Mouse (Mus musculus) embryonic fibroblast, embryonic 13.5 days (primary cell): ENCODE results near the gene Trf. TPM values are rescaled to one million over a fixed set of nuclear protein-coding genes. Genes with fewer than 3 reads are reported as not detected.

Experiments used
- H3K27ac ChIP-seq: 2 replicates; pipeline ENCODE4 v1.5.1; 2012; ENCODE audit warnings: low read length, control low read depth, inconsistent platforms; ENCODE audit not compliant: insufficient read depth
- H3K4me1 ChIP-seq: 2 replicates; pipeline ENCODE4 v1.6.1; 2011; ENCODE audit warnings: low read length; ENCODE audit not compliant: control insufficient read depth, insufficient read depth
- H3K4me3 ChIP-seq: 2 replicates; pipeline ENCODE4 v1.5.1; 2011; ENCODE audit warnings: mild to moderate bottlenecking, control low read depth, low read length; ENCODE audit not compliant: insufficient read depth
- CTCF ChIP-seq: IDR thresholded peaks from 2 replicates; pipeline ENCODE4 v1.5.1; 2011; ENCODE audit warnings: mild to moderate bottlenecking, control low read depth, low read length, moderate library complexity, borderline replicate concordance; ENCODE audit not compliant: insufficient read depth
- POLR2A ChIP-seq: IDR thresholded peaks from 2 replicates; pipeline ENCODE4 v1.6.1; 2011; ENCODE audit warnings: low read depth, mild to moderate bottlenecking, control low read depth, low read length, moderate library complexity
- polyA plus RNA-seq: library from polyadenylated mRNA; stranded (reverse); fragments of >200 nt; gene quantifications from 2 replicates; pipeline ENCODE4 v1.2.4, GENCODE M21; 2011; ENCODE audit warnings: low read depth; ENCODE audit not compliant: missing spikeins, insufficient read length

Gene Trf
- polyA plus RNA-seq, 1 experiment: 2.2 TPM

GRCm38 (mm10) chr9:103188416-103188815, 41.8 kb downstream of the Trf start:
- Histone ChIP-seq H3K27ac (no peak overlapping the region), H3K4me3 (no peak overlapping the region), H3K4me1 (no peaks in the 10 kb centered on the region)
- TF ChIP-seq POLR2A (no peak), CTCF (no peak)

- H3K27ac ChIP-seq: no peak overlapping the region
- no peak overlapping the region for H3K4me3 ChIP-seq
- TF ChIP-seq POLR2A: no peak
- no peak for TF ChIP-seq CTCF
- no peaks in the 10 kb centered on the region for H3K4me1 ChIP-seq
These were observed 43.5 kb downstream of the Trf start for GRCm38 (mm10) chr9:103186747-103187146.

GRCm38 (mm10) chr9:103185946-103186345, 44.3 kb downstream of the Trf start:
- Histone ChIP-seq H3K4me1 (no peaks in the 10 kb centered on the region), H3K4me3 (no peak overlapping the region), H3K27ac (no peak overlapping the region)
- TF ChIP-seq POLR2A: no peak
- TF ChIP-seq CTCF: no peak

- TF ChIP-seq CTCF (no peak), POLR2A (no peak)
- Histone ChIP-seq H3K4me1 (no peaks in the 10 kb centered on the region), H3K27ac (no peak overlapping the region), H3K4me3 (no peak overlapping the region)
These were observed 45.4 kb downstream of the Trf start for GRCm38 (mm10) chr9:103184855-103185254.

- no peak for TF ChIP-seq POLR2A
- TF ChIP-seq CTCF: no peak
- Histone ChIP-seq H3K4me1 (no peaks in the 10 kb centered on the region), H3K27ac (no peak overlapping the region), H3K4me3 (no peak overlapping the region)
These were observed 48.4 kb downstream of the Trf start for GRCm38 (mm10) chr9:103181886-103182285.

- Histone ChIP-seq H3K4me1 (no peaks in the 10 kb centered on the region), H3K27ac (no peak overlapping the region), H3K4me3 (peak overlapping the region; percentile 34)
- TF ChIP-seq POLR2A (peak; percentile 76), CTCF (no peak)
These were observed 49.3 kb downstream of the Trf start for GRCm38 (mm10) chr9:103180807-103181565.

GRCm38 (mm10) chr9:103180303-103180702, 49.9 kb downstream of the Trf start:
- H3K4me3 ChIP-seq: no peak overlapping the region
- no peaks in the 10 kb centered on the region for H3K4me1 ChIP-seq
- H3K27ac ChIP-seq: no peak overlapping the region
- no peak for TF ChIP-seq POLR2A
- TF ChIP-seq CTCF: no peak

- Histone ChIP-seq H3K4me1 (no peaks in the 10 kb centered on the region), H3K4me3 (no peak overlapping the region), H3K27ac (no peak overlapping the region)
- TF ChIP-seq POLR2A: no peak
- TF ChIP-seq CTCF: no peak
These were observed 54.6 kb downstream of the Trf start for GRCm38 (mm10) chr9:103175692-103176091.

- no peak overlapping the region for H3K27ac ChIP-seq
- peak; percentile 52; the same call in 1 of the 2 replicates for TF ChIP-seq CTCF
- no peak for TF ChIP-seq POLR2A
- no peaks in the 10 kb centered on the region for H3K4me1 ChIP-seq
- no peak overlapping the region for H3K4me3 ChIP-seq
These were observed 55.3 kb downstream of the Trf start for GRCm38 (mm10) chr9:103174771-103175519.

GRCm38 (mm10) chr9:103168771-103169170, 61.5 kb downstream of the Trf start:
- H3K27ac ChIP-seq: no peak overlapping the region
- H3K4me1 ChIP-seq: no peaks in the 10 kb centered on the region
- no peak overlapping the region for H3K4me3 ChIP-seq
- no peak for TF ChIP-seq CTCF

- H3K4me1 ChIP-seq: no peaks in the 10 kb centered on the region
- H3K4me3 ChIP-seq: no peak overlapping the region
- TF ChIP-seq CTCF: no peak
- no peak overlapping the region for H3K27ac ChIP-seq
These were observed 62.2 kb downstream of the Trf start for GRCm38 (mm10) chr9:103168046-103168445.
